Mouse (Mus musculus) gonadal fat pad, adult 2 months (tissue): ENCODE data around the gene Lce1l. TPM values are rescaled to one million over a fixed set of nuclear protein-coding genes. Genes with fewer than 3 reads are reported as not detected.
"Not testable (repeated sequence)": the region's sequence is repeated elsewhere in the genome, so short reads cannot be mapped to it uniquely, and the experiment has no call there.

ENCODE experiments used
- DNase-seq: peaks from one replicate; pipeline ENCODE4 v3.0.0-alpha.2; 2012; ENCODE audit warnings: low read depth
- polyA plus RNA-seq: library from polyadenylated mRNA; depleted of rRNA; stranded (reverse); fragments of >200 nt; gene quantifications from 2 replicates; pipeline ENCODE4 v1.2.3, GENCODE M21; 2012; rRNA removed

Lce1l gene
- not detected in 2 replicates for polyA plus RNA-seq

DNA sequence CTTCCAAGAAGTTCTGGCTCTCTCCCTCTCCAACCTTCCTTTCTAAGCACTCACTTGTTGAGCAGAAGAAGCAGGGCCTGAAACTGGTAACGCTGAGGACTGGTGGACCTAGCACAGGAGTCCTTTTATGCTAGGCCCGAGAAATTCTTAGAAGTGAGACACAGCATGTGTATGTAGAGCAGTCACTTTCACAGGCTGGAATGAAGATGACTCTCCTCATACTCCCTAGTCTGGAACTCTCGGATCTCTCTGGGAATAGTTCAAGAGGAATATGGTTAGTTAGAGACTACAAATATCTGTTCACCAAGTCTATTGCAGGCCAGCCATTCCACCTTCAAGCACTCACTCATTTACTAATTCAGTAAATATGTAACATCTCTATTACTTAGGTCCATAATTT is at the start of gene Lce1l:
Gene Lce1l, minus strand, starts transcription at position 101 of the 400 bp plus-strand sequence.
- DNase-seq, result no peak

- DNase-seq, result peak; percentile 37
Observed at GRCm38 (mm10) chr3:92894489-92894888, 43.4 kb upstream of the Lce1l start.

GRCm38 (mm10) chr3:92894063-92894462 is 43.0 kb upstream of the Lce1l start:
- peak; percentile 82 for DNase-seq

- DNase-seq, result no peak
Observed at GRCm38 (mm10) chr3:92874180-92874579, 23.1 kb upstream of the Lce1l start.

DNA sequence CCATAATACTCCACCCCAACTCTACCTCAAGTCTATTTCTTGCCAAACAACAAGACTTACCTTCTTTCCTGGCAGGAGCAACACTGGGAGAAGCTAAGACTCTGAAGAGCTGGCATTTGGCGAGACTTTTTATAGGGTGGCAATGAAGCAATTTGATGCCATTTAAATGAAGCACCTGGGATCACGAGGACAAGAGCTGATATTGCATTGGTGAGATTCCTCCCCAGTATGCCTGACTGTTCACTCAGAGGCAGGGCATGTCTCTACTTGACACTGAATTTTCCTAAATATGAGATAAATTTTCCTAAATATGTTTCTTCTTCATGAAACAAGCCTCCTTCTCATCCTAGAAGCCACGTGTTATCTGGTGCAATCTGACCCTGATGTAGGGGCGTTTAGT is 19.0 kb upstream of the Lce1l start, which contains the start of gene 2310050C09Rik:
Gene 2310050C09Rik, minus strand, starts transcription at position 101 of the 400 bp plus-strand sequence.
- no peak for DNase-seq

DNA sequence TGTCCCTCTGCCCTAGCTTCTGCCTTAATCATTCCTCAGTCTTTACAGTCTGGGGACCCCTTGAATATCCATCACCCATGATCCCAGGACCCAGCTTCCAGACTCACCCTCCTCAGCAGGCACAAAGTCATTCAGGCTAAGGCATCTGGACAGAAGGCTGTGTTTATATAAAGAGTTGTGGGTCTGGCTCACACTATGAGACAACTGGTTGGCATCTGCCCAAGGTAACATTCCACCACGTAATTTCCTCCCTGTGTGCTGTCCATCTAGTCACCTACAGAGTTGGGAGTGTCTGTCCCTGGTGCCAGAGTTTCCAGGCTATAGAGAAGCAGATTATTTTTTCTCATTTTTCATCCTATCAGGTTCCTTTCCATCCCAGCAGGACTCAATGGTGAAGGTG is 24.0 kb downstream of the Lce1l start, which contains the start of gene Kprp:
Gene Kprp, minus strand, starts transcription at position 140 of the 400 bp plus-strand sequence.
- no peak for DNase-seq

DNA sequence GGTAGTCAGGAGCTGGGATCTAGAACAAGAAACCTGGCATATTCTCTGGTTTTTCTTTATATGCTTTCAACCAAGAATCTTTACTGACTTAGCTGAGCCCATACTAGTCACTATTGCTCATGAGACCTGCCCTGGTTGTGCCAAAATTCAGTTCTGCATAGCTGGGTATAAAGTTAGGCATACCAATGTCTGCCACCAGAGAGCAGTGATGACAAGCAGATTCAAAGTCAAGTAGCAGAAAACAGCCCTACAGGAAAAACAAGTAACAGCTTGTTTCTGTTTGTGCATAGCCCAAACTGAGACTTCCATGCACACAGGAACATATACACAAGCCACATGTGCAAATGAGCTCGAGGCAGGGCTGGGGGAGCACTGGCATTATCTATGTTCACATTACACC is 25.3 kb downstream of the Lce1l start:
- DNase-seq, result no peak

- DNase-seq, result not testable (repeated sequence)
Observed at GRCm38 (mm10) chr3:92816036-92816435, 35.0 kb downstream of the Lce1l start.

DNA sequence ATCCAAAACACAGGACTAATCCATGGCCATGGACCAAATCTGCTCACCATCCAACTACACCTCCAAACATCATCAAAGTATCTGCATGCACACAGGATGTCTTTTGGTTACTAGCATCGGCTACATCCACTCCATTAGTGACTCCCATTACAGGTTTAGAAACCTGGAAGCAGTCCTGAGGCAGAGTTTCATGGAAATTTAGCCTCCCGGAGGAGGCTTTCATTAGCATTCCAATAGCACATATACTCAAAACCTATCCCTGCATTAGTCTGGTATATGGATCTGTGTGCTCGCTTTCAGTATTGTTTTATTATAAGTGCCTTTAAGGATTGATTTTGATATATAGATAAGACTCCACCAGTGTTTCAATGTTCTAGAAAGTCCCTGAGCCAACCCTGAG is 35.5 kb downstream of the Lce1l start:
- no peak for DNase-seq

- no peak for DNase-seq
Observed at GRCm38 (mm10) chr3:92807791-92808190, 43.3 kb downstream of the Lce1l start, which contains the start of gene Lce1k. TSS of gene Lce1k (minus strand) at chr3:92807891.

Other genes starting within 250 kb of the Lce1l start
- not detected in 2 replicates for gene 2210017I01Rik, start 243.8 kb downstream of the Lce1l start, polyA plus RNA-seq
- gene Lce6a, start 229.6 kb downstream of the Lce1l start, polyA plus RNA-seq, result 0.45 TPM in 1 of 2 replicates, not detected in the other
- not detected in 2 replicates for gene Lce1a1, start 203.0 kb downstream of the Lce1l start, polyA plus RNA-seq
- gene Lce1b, start 194.4 kb downstream of the Lce1l start, polyA plus RNA-seq, result not detected in 2 replicates
- not detected in 2 replicates for gene Lce1a2, start 181.0 kb downstream of the Lce1l start, polyA plus RNA-seq
- not detected in 2 replicates for gene Lce1c, start 172.0 kb downstream of the Lce1l start, polyA plus RNA-seq
- not detected in 2 replicates for gene Lce1d, start 164.1 kb downstream of the Lce1l start, polyA plus RNA-seq
- gene Lce1e, start 142.2 kb downstream of the Lce1l start, polyA plus RNA-seq, result not detected in 2 replicates
- gene Lce1f, start 130.9 kb downstream of the Lce1l start, polyA plus RNA-seq, result not detected in 2 replicates
- not detected in 2 replicates for gene Gm38119, start 112.2 kb downstream of the Lce1l start, polyA plus RNA-seq
- gene Lce1g, start 98.9 kb downstream of the Lce1l start, polyA plus RNA-seq, result not detected in 2 replicates
- gene Lce1h, start 86.2 kb downstream of the Lce1l start, polyA plus RNA-seq, result not detected in 2 replicates
- not detected in 2 replicates for gene Lce1i, start 72.4 kb downstream of the Lce1l start, polyA plus RNA-seq
- not detected in 2 replicates for gene Lce1j, start 60.8 kb downstream of the Lce1l start, polyA plus RNA-seq
- gene Lce1k, start 43.4 kb downstream of the Lce1l start, polyA plus RNA-seq, result not detected in 2 replicates
- not detected in 2 replicates for gene Kprp, start 24.0 kb downstream of the Lce1l start, polyA plus RNA-seq
- not detected in 2 replicates for gene 2310050C09Rik, start 18.9 kb upstream of the Lce1l start, polyA plus RNA-seq
- gene Lce3a, start 74.9 kb upstream of the Lce1l start, polyA plus RNA-seq, result not detected in 2 replicates
- not detected in 2 replicates for gene Lce3b, start 81.7 kb upstream of the Lce1l start, polyA plus RNA-seq
- not detected in 2 replicates for gene Lce3c, start 93.2 kb upstream of the Lce1l start, polyA plus RNA-seq
- gene Lce3d, start 106.1 kb upstream of the Lce1l start, polyA plus RNA-seq, result not detected in 2 replicates
- gene Lce3e, start 115.8 kb upstream of the Lce1l start, polyA plus RNA-seq, result not detected in 2 replicates
- not detected in 2 replicates for gene Lce3f, start 140.9 kb upstream of the Lce1l start, polyA plus RNA-seq
- not detected in 2 replicates for gene Crct1, start 164.4 kb upstream of the Lce1l start, polyA plus RNA-seq
- not detected in 2 replicates for gene Lce1m, start 167.8 kb upstream of the Lce1l start, polyA plus RNA-seq
- not detected in 2 replicates for gene Gm4858, start 217.5 kb upstream of the Lce1l start, polyA plus RNA-seq